Comparison of ENCODE assay signal across 8 mouse cellular contexts in the genomic region with DNA sequence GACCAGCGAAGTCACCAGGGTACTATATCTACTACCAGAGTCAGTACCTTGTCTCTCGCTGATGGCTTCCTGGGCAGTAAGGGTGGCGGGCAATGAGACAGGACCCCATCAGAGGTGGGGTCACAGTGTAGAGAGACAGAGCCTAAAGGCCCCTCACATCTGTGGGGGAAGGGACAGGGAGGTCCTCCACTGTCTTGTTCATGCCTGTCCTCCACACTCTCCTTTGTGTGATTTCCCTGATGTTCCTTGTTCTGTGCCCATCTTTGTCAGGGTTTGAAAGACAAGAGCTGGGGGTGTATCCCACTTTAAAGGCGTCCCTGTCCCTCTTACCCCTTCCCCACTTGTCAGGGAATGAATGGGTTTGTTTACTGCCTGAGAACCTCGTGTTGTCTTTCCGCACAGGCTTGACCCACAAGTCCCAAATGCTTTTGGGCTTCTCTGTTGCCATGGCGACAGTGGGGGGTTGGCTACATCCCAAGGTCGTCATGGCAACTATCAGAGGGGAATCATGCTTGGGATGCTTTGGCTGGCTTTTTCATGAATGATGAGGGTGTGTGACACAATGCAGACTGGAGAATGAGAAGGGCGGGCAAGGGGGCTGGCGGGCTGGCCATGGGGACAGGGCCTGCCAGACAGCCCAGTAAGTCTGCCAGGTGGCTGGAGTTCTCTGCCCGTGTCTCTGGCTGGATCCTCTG. TPM values are rescaled to one million over a fixed set of nuclear protein-coding genes. Genes with fewer than 3 reads are reported as not detected.
DNase-seq lines count a peak whose midpoint lies in the region; ATAC-seq and TF ChIP-seq lines count a peak whose summit lies in the region.

No protein-coding gene starts in this region.

- H3K9ac ChIP-seq in intestine, embryonic 16.5 days (ENCODE audit: low read depth, low read length), result peak overlapping the region; percentile 50; the same call in 1 of the 2 replicates
- H3K9ac ChIP-seq in midbrain, embryonic 11.5 days (ENCODE audit: low read length), result peak overlapping the region; percentile 61

- H3K4me2 ChIP-seq in intestine, embryonic 16.5 days (ENCODE audit: low read depth, low read length), result peak overlapping the region; percentile 46
- H3K4me2 ChIP-seq in midbrain, embryonic 11.5 days, result peak overlapping the region; percentile 47

- H3K4me1 ChIP-seq in intestine, embryonic 16.5 days (ENCODE audit: control insufficient read depth, insufficient read depth, low read length), result peaks cover 58% of the 10 kb centered on the region
- peaks cover 23% of the 10 kb centered on the region for H3K4me1 ChIP-seq in midbrain, embryonic 11.5 days (ENCODE audit: control insufficient read depth, insufficient read depth, low read length)
- H3K4me1 ChIP-seq in thymus, adult 2 months (replicated peaks; ENCODE audit: control insufficient read depth, insufficient read depth, low read length), result peaks cover 45% of the 10 kb centered on the region

- ATAC-seq in intestine, embryonic 16.5 days, result 0 out of 2 replicates have a peak, but pooled peaks have one; percentile 11
- ATAC-seq in midbrain, embryonic 11.5 days (ENCODE audit: low FRiP score), result peak; percentile 90

- H3K9me3 ChIP-seq in intestine, embryonic 16.5 days (ENCODE audit: control insufficient read depth, low read length), result no peaks in the 10 kb centered on the region
- H3K9me3 ChIP-seq in midbrain, embryonic 11.5 days (ENCODE audit: control insufficient read depth, low read length), result no peaks in the 10 kb centered on the region

- no peak for TF ChIP-seq CTCF in thymus, adult 2 months (IDR thresholded peaks at IDR 0.05; ENCODE audit: borderline replicate concordance, control insufficient read depth, extremely low read depth, insufficient read depth, low read length, poor library complexity)

- no peaks in the 10 kb centered on the region for H3K27me3 ChIP-seq in intestine, embryonic 16.5 days (replicated peaks; ENCODE audit: control insufficient read depth, insufficient read depth, low read length)
- H3K27me3 ChIP-seq in midbrain, embryonic 11.5 days (ENCODE audit: control insufficient read depth, insufficient read depth, low read length), result no peaks in the 10 kb centered on the region
- no peaks in the 10 kb centered on the region for H3K27me3 ChIP-seq in thymus, adult 2 months (ENCODE audit: control insufficient read depth, insufficient read depth, low read length)

- peak; percentile 95 for DNase-seq in adrenal gland, adult 2 months
- peak; percentile 92 for DNase-seq in embryo, embryonic 11 days
- peak; percentile 82 for DNase-seq in gastrocnemius, postnatal 25 days
- DNase-seq in left cerebral cortex, postnatal 10 days (ENCODE audit: extremely low spot score in 1 of 2, low spot score in 2 of 2), result peak; percentile 88 to 89
- peak; percentile 98 for DNase-seq in midbrain, embryonic 11.5 days (ENCODE audit: low spot score, missing footprints)
- DNase-seq in skeletal muscle tissue, adult 2 months (ENCODE audit: low read depth, low spot score), result peak; percentile 90
- no peak for DNase-seq in thymus, adult 2 months

- no peak for TF ChIP-seq POLR2A in thymus, adult 2 months (IDR thresholded peaks at IDR 0.05; ENCODE audit: control insufficient read depth, extremely low read depth, insufficient read depth, low read length, poor library complexity)

- peaks cover 12% of the 10 kb centered on the region; the same call in 1 of the 2 replicates for H3K36me3 ChIP-seq in intestine, embryonic 16.5 days (ENCODE audit: control insufficient read depth, insufficient read depth, low read length)
- peaks cover 3% of the 10 kb centered on the region; the same call in 1 of the 2 replicates for H3K36me3 ChIP-seq in midbrain, embryonic 11.5 days (ENCODE audit: control insufficient read depth, insufficient read depth, low read length)
- H3K36me3 ChIP-seq in thymus, adult 2 months (ENCODE audit: control insufficient read depth, insufficient read depth, low read length), result peaks cover 18% of the 10 kb centered on the region

- H3K4me3 ChIP-seq in intestine, embryonic 16.5 days (ENCODE audit: low read length), result peak overlapping the region; percentile 8; the same call in 1 of the 2 replicates
- H3K4me3 ChIP-seq in midbrain, embryonic 11.5 days (ENCODE audit: low read depth, low read length), result no peak overlapping the region; the same call in none of the 2 replicates
- no peak overlapping the region for H3K4me3 ChIP-seq in thymus, adult 2 months (ENCODE audit: control insufficient read depth, insufficient read depth, low read length)

- H3K27ac ChIP-seq in intestine, embryonic 16.5 days (ENCODE audit: low read length), result peak overlapping the region; percentile 80
- H3K27ac ChIP-seq in midbrain, embryonic 11.5 days (ENCODE audit: low read depth, low read length), result peak overlapping the region; percentile 89
- H3K27ac ChIP-seq in thymus, adult 2 months (ENCODE audit: control insufficient read depth, insufficient read depth, low read length), result no peak overlapping the region

- intact Hi-C loops in left cerebral cortex, postnatal 10 days (cut with DNase I), result no loop called here

- 35% methylated on average over 11 of the region's 11 CpGs for whole genome bisulfite sequencing in intestine, embryonic 16.5 days
- 18% methylated on average over 11 of the region's 11 CpGs for WGBS in midbrain, embryonic 11.5 days
- 87% methylated on average over 11 of the region's 11 CpGs for WGBS in thymus, adult 2 months

RNA-seq across cellular contexts. Expression of a gene that starts 6.3 kb away (rescaled TPM):
- 10 to 100 TPM; 32.1 to 34.1 TPM for total RNA-seq in adrenal gland, adult 2 months (2021)
- 28.8 and 29.8 TPM in 2 replicates for polyA plus RNA-seq in adrenal gland, adult 2 months (2012; rRNA removed)
- total RNA-seq in gastrocnemius, postnatal 25 days (2021), result 10 to 100 TPM; 12.9 to 17.5 TPM
- polyA plus RNA-seq in intestine, embryonic 16.5 days (2015; fragmentation: Nextera tagmentation; extraction: Ambion mirVana), result 25.0 and 25.2 TPM in 2 replicates
- total RNA-seq in left cerebral cortex, postnatal 10 days (2021), result 1 to 10 TPM; 7.0 to 7.8 TPM
- 5.0 and 5.1 TPM in 2 replicates for polyA plus RNA-seq in midbrain, embryonic 11.5 days (2014; fragmentation: Nextera tagmentation; extraction: Ambion mirVana)
- 43.9 and 44.2 TPM in 2 replicates for polyA plus RNA-seq in thymus, adult 2 months (2012; rRNA removed)

RNA-seq across cellular contexts. Expression of a gene that starts 22.1 kb away (rescaled TPM):
- under 1 TPM; 0.17 TPM for total RNA-seq in adrenal gland, adult 2 months (2021)
- polyA plus RNA-seq in adrenal gland, adult 2 months (2012; rRNA removed), result 0.43 and 1.5 TPM in 2 replicates
- total RNA-seq in gastrocnemius, postnatal 25 days (2021), result under 1 TPM; 0.80 to 0.87 TPM
- polyA plus RNA-seq in intestine, embryonic 16.5 days (2015; fragmentation: Nextera tagmentation; extraction: Ambion mirVana), result 120 and 151 TPM in 2 replicates
- total RNA-seq in left cerebral cortex, postnatal 10 days (2021), result under 1 TPM in 1 of 2 experiments, not detected in 1; 0.43 TPM
- 0.60 and 0.86 TPM in 2 replicates for polyA plus RNA-seq in midbrain, embryonic 11.5 days (2014; fragmentation: Nextera tagmentation; extraction: Ambion mirVana)
- 6.1 and 7.6 TPM in 2 replicates for polyA plus RNA-seq in thymus, adult 2 months (2012; rRNA removed)

RNA-seq across cellular contexts. Expression of a gene that starts 22.1 kb away (rescaled TPM):
- 10 to 100 TPM; 50.6 to 55.9 TPM for total RNA-seq in adrenal gland, adult 2 months (2021)
- polyA plus RNA-seq in adrenal gland, adult 2 months (2012; rRNA removed), result 77.2 and 91.0 TPM in 2 replicates
- 10 to 100 TPM; 25.6 to 32.1 TPM for total RNA-seq in gastrocnemius, postnatal 25 days (2021)
- 18.8 and 18.9 TPM in 2 replicates for polyA plus RNA-seq in intestine, embryonic 16.5 days (2015; fragmentation: Nextera tagmentation; extraction: Ambion mirVana)
- 100 to 1,000 TPM in 1 of 2 experiments, 10 to 100 TPM in 1; 93.4 to 106 TPM for total RNA-seq in left cerebral cortex, postnatal 10 days (2021)
- polyA plus RNA-seq in midbrain, embryonic 11.5 days (2014; fragmentation: Nextera tagmentation; extraction: Ambion mirVana), result 23.8 and 26.3 TPM in 2 replicates
- polyA plus RNA-seq in thymus, adult 2 months (2012; rRNA removed), result 214 and 251 TPM in 2 replicates

RNA-seq across cellular contexts. Expression of a gene that starts 28.6 kb away (rescaled TPM):
- not detected for total RNA-seq in adrenal gland, adult 2 months (2021)
- polyA plus RNA-seq in adrenal gland, adult 2 months (2012; rRNA removed), result not detected in 2 replicates
- not detected for total RNA-seq in gastrocnemius, postnatal 25 days (2021)
- polyA plus RNA-seq in intestine, embryonic 16.5 days (2015; fragmentation: Nextera tagmentation; extraction: Ambion mirVana), result not detected in 2 replicates
- total RNA-seq in left cerebral cortex, postnatal 10 days (2021), result not detected
- polyA plus RNA-seq in midbrain, embryonic 11.5 days (2014; fragmentation: Nextera tagmentation; extraction: Ambion mirVana), result not detected in 2 replicates
- not detected in 2 replicates for polyA plus RNA-seq in thymus, adult 2 months (2012; rRNA removed)

RNA-seq across cellular contexts. Expression of a gene that starts 29.1 kb away (rescaled TPM):
- 10 to 100 TPM; 14.8 to 21.5 TPM for total RNA-seq in adrenal gland, adult 2 months (2021)
- polyA plus RNA-seq in adrenal gland, adult 2 months (2012; rRNA removed), result 18.3 and 20.8 TPM in 2 replicates
- total RNA-seq in gastrocnemius, postnatal 25 days (2021), result 1 to 10 TPM; 7.4 to 9.2 TPM
- 67.6 and 80.3 TPM in 2 replicates for polyA plus RNA-seq in intestine, embryonic 16.5 days (2015; fragmentation: Nextera tagmentation; extraction: Ambion mirVana)
- 10 to 100 TPM; 18.3 to 18.4 TPM for total RNA-seq in left cerebral cortex, postnatal 10 days (2021)
- 72.2 and 81.2 TPM in 2 replicates for polyA plus RNA-seq in midbrain, embryonic 11.5 days (2014; fragmentation: Nextera tagmentation; extraction: Ambion mirVana)
- 43.9 and 51.6 TPM in 2 replicates for polyA plus RNA-seq in thymus, adult 2 months (2012; rRNA removed)

Comparison
In these comparisons a context has a peak if more than half of its experiments do, and no peak if none do; other contexts are left out.
1. RNA of a gene that starts 22.1 kb away (polyA plus RNA-seq): 120 to 151 TPM in intestine, embryonic 16.5 days; 6.1 to 7.6 TPM in thymus, adult 2 months, 0.60 to 0.86 TPM in midbrain, embryonic 11.5 days and 0.43 to 1.5 TPM in adrenal gland, adult 2 months; every median in the first group is over 10 times any median in the second.